Mouse (Mus musculus): ENCODE data around the gene Lpxn. TPM values are rescaled to one million over a fixed set of nuclear protein-coding genes. Genes with fewer than 3 reads are reported as not detected.

Gene Lpxn
- polyA plus RNA-seq (2015; fragmentation: Nextera tagmentation; extraction: Ambion mirVana) = 3.1 and 4.1 TPM in 2 replicates

DNA sequence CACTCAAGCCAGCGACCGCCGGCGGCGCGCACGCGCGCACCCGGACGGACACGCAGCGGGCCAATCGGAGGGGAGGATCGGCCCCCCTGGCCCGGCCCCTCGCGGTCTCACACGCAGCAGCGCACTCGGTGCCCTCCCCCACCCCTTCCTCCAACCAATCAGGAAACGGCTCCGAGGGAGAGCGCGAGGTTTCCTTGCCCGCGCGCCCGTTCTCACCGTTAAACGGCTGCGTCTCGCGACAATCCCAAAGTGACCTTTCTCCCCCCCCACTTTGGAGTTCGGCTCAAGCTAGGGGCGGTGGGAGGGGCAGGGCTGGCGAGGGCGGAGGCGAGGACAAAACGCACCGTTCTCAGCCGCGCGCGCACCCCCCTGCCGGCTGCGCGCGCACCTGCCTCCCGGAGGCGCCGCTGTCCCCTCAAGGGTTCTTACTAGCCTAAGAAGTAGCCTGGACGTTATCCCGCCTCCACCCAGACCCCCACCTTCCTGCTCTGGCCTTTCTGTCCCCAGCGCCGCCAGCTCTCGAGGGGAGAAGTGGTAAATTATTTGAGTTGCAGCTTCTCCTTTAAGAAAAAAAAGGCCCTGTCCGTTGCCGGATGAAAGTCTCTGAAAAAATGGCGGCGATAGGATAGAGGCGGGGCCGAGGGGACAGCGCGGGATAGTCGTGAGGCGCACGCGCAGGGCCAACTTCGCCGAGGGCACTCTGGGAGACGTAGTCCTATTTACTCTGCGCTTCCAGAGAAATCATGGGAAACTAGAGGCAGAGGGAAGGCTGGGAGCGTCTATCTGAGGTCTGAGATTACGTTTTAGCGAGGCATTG lies at the start of gene Lpxn, which contains the start of gene Zfp91:
TSS of gene Lpxn (plus strand) at position 683 of the 817 bp plus-strand sequence.
TSS of gene Zfp91 (minus strand) at position 616 of the 817 bp plus-strand sequence.
- WGBS (ENCODE audit: insufficient replicate concordance) = under 1% methylated on average over 63 of the region's 76 CpGs
- peak within 1 kb of the TSS; percentile 84 for H3K4me2 ChIP-seq (ENCODE audit: low read depth, low read length)

DNA sequence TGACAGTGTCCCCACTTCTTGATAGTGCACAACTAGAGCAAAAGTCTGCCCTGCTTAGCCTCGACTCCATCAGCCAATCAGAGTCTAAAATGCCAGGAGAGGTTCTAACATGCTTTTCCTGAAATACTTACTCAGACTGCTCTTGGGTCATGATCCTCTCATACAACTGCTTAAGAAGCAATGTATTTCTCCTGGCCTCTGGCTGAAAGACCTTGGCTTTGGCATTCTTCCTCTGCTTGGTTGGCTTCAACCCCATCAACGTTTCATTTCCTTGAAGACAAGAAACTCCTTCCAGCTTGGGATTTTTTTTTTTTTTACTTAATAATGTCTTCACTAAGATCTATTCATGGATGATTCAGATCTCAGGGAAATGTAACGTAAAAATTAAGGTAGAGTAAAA lies 39.7 kb upstream of the Lpxn start:
- WGBS (ENCODE audit: insufficient replicate concordance) = 67% methylated on average over 3 of the region's 3 CpGs
- ATAC-seq = no peak

More for the DNA sequence above, at the start of gene Lpxn, which contains the start of gene Zfp91:
- no peaks in the 10 kb centered on the region for H3K27me3 ChIP-seq (ENCODE audit: insufficient read depth, low read length)
- H3K4me1 ChIP-seq (ENCODE audit: insufficient read depth) = peaks cover 10% of the 10 kb centered on the region; the same call in 1 of the 2 replicates
- peak within 1 kb of the TSS; percentile 100 for H3K9ac ChIP-seq (replicated peaks)
- TF ChIP-seq EP300 (IDR thresholded peaks at IDR 0.05; ENCODE audit: low read depth) (peak; percentile 36), CTCF (IDR thresholded peaks at IDR 0.05; ENCODE audit: low read depth) (peak; percentile 16; the same call in 1 of the 2 replicates)
- no peaks in the 10 kb centered on the region for H3K36me3 ChIP-seq (replicated peaks; ENCODE audit: insufficient read depth, low read length)
- DNase-seq (peak; percentile 98), ATAC-seq (peak; percentile 85)
- no peaks in the 10 kb centered on the region for H3K9me3 ChIP-seq (ENCODE audit: low read length)
- peak within 1 kb of the TSS; percentile 99 for H3K27ac ChIP-seq (ENCODE audit: low read depth)
- peak within 1 kb of the TSS; percentile 98 for H3K4me3 ChIP-seq (ENCODE audit: low read depth, low read length)

GRCm38 (mm10) chr19:12758936-12759478 lies 37.0 kb upstream of the Lpxn start:
- TF ChIP-seq CTCF (IDR thresholded peaks at IDR 0.05; ENCODE audit: low read depth) (no peak), EP300 (IDR thresholded peaks at IDR 0.05; ENCODE audit: low read depth) (no peak)
- no peak for ATAC-seq
- Histone ChIP-seq H3K27ac (ENCODE audit: low read depth) (no peak overlapping the region), H3K4me3 (ENCODE audit: low read depth, low read length) (no peak overlapping the region), H3K9me3 (ENCODE audit: low read length) (no peaks in the 10 kb centered on the region), H3K4me1 (ENCODE audit: insufficient read depth) (no peaks in the 10 kb centered on the region), H3K9ac (replicated peaks) (no peak overlapping the region), H3K27me3 (ENCODE audit: insufficient read depth, low read length) (no peaks in the 10 kb centered on the region), H3K4me2 (ENCODE audit: low read depth, low read length) (no peak overlapping the region), H3K36me3 (replicated peaks; ENCODE audit: insufficient read depth, low read length) (peaks cover 9% of the 10 kb centered on the region)
- no peak for DNase-seq
- 75% methylated on average over 1 of the region's 1 CpGs for WGBS (ENCODE audit: insufficient replicate concordance)

More for the DNA sequence above, 39.7 kb upstream of the Lpxn start:
- no peak overlapping the region for H3K4me3 ChIP-seq (ENCODE audit: low read depth, low read length)
- H3K27me3 ChIP-seq (ENCODE audit: insufficient read depth, low read length) = no peaks in the 10 kb centered on the region
- H3K9me3 ChIP-seq (ENCODE audit: low read length) = no peaks in the 10 kb centered on the region
- no peaks in the 10 kb centered on the region for H3K36me3 ChIP-seq (replicated peaks; ENCODE audit: insufficient read depth, low read length)
- H3K27ac ChIP-seq (ENCODE audit: low read depth) = no peak overlapping the region
- no peaks in the 10 kb centered on the region for H3K4me1 ChIP-seq (ENCODE audit: insufficient read depth)
- no peak overlapping the region for H3K4me2 ChIP-seq (ENCODE audit: low read depth, low read length)
- no peak overlapping the region for H3K9ac ChIP-seq (replicated peaks)
- TF ChIP-seq CTCF (IDR thresholded peaks at IDR 0.05; ENCODE audit: low read depth) = no peak
- TF ChIP-seq EP300 (IDR thresholded peaks at IDR 0.05; ENCODE audit: low read depth) = no peak
- DNase-seq = no peak

- WGBS (ENCODE audit: insufficient replicate concordance) = 88% methylated on average over 2 of the region's 2 CpGs
- TF ChIP-seq CTCF (IDR thresholded peaks at IDR 0.05; ENCODE audit: low read depth) = no peak
- no peak for TF ChIP-seq EP300 (IDR thresholded peaks at IDR 0.05; ENCODE audit: low read depth)
- H3K27ac ChIP-seq (ENCODE audit: low read depth) = no peak overlapping the region
- H3K4me1 ChIP-seq (ENCODE audit: insufficient read depth) = no peaks in the 10 kb centered on the region
- no peak for DNase-seq
- no peaks in the 10 kb centered on the region for H3K9me3 ChIP-seq (ENCODE audit: low read length)
- ATAC-seq = no peak
- H3K27me3 ChIP-seq (ENCODE audit: insufficient read depth, low read length) = no peaks in the 10 kb centered on the region
- H3K36me3 ChIP-seq (replicated peaks; ENCODE audit: insufficient read depth, low read length) = peaks cover 13% of the 10 kb centered on the region
- no peak overlapping the region for H3K9ac ChIP-seq (replicated peaks)
- no peak overlapping the region for H3K4me2 ChIP-seq (ENCODE audit: low read depth, low read length)
- H3K4me3 ChIP-seq (ENCODE audit: low read depth, low read length) = no peak overlapping the region
Measured at GRCm38 (mm10) chr19:12759656-12760055, 36.3 kb upstream of the Lpxn start.

DNA sequence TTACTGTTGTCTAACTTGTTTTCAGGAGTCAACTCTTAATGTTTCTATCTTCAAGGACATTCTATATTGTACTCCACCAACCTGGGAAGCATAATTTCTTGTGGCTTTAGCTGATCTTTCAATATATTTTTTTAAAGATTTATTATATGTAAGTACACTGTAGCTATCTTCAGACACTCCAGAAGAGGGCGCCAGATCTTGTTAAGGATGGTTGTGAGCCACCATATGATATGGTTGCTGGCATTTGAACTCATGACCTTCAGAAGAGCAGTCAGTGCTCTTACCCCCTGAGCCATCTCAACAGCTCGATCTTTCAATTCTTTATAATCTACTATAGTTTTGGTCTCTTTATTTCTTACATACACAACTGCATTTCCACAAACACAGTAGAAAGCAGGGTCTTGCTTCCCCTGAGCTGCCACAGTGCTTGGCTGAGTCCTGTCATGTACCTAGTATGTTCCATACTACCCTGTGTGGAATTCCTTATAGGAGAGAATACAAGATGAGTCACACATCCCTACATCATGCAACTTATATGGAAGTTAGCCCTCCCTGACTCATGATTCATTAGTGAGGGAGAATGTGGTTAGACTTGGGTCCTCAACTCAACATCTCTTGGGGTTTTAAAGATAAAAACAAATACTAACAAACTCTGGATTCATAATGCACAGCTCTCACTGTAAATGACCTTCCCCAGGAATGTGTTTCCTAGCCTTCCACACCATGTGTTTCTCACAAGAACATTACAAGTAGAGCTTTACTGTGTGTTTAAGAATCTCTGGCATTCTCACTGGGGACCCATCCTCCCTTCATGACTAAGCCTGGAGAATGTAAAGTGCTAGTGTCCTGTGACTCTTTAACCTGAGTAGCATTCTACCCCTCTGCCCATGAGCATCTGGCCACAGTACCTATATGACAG lies 33.5 kb upstream of the Lpxn start:
- H3K4me2 ChIP-seq (ENCODE audit: low read depth, low read length) = no peak overlapping the region
- DNase-seq (no peak), ATAC-seq (no peak)
- WGBS (ENCODE audit: insufficient replicate concordance) = 55% methylated on average over 2 of the region's 2 CpGs
- H3K4me3 ChIP-seq (ENCODE audit: low read depth, low read length) = no peak overlapping the region
- no peak overlapping the region for H3K27ac ChIP-seq (ENCODE audit: low read depth)
- no peaks in the 10 kb centered on the region for H3K27me3 ChIP-seq (ENCODE audit: insufficient read depth, low read length)
- no peak overlapping the region for H3K9ac ChIP-seq (replicated peaks)
- H3K36me3 ChIP-seq (replicated peaks; ENCODE audit: insufficient read depth, low read length) = peaks cover 27% of the 10 kb centered on the region
- H3K4me1 ChIP-seq (ENCODE audit: insufficient read depth) = no peaks in the 10 kb centered on the region
- no peaks in the 10 kb centered on the region for H3K9me3 ChIP-seq (ENCODE audit: low read length)
- no peak for TF ChIP-seq EP300 (IDR thresholded peaks at IDR 0.05; ENCODE audit: low read depth)
- peak; percentile 60 for TF ChIP-seq CTCF (IDR thresholded peaks at IDR 0.05; ENCODE audit: low read depth)
